Mouse (Mus musculus) heart, postnatal 0 days (tissue): ENCODE data around the gene Cdc34b. TPM values are rescaled to one million over a fixed set of nuclear protein-coding genes. Genes with fewer than 3 reads are reported as not detected.

Experiments used
- ATAC-seq: fragments of 200-750 bp; cut with Nextera tagmentation; 2 replicates; pipeline ENCODE4 v1.8.0; 2017; ENCODE audit warnings: low read depth, moderate number of reproducible peaks, moderate library complexity; ENCODE audit not compliant: insufficient read depth
- DNase-seq: peaks from one replicate; pipeline ENCODE4 v3.0.0-alpha.2; 2016; ENCODE audit warnings: low spot score
- H3K27ac ChIP-seq: fragments of 300-500 bp; sonication (generic); 2 replicates; pipeline ENCODE4 v1.5.1; 2014; ENCODE audit warnings: low read depth, mild to moderate bottlenecking
- H3K27me3 ChIP-seq: fragments of 300-500 bp; sonication (generic); 2 replicates; pipeline ENCODE4 v1.6.1; 2014; ENCODE audit warnings: low read length, mixed read lengths; ENCODE audit not compliant: control insufficient read depth, insufficient read depth
- H3K36me3 ChIP-seq: fragments of 300-500 bp; sonication (generic); replicated peaks from 2 replicates; pipeline ENCODE4 v1.6.1; 2014; ENCODE audit warnings: low read length, mixed read lengths; ENCODE audit not compliant: control insufficient read depth, insufficient read depth
- H3K4me1 ChIP-seq: fragments of 300-500 bp; sonication (generic); 2 replicates; pipeline ENCODE4 v1.6.1; 2014; ENCODE audit warnings: antibody characterized with exemption; ENCODE audit not compliant: control insufficient read depth, insufficient read depth
- H3K4me2 ChIP-seq: fragments of 300-500 bp; sonication (generic); 2 replicates; pipeline ENCODE4 v1.6.1; 2014; ENCODE audit warnings: low read depth, mild to moderate bottlenecking, low read length, moderate library complexity
- H3K4me3 ChIP-seq: fragments of 300-500 bp; sonication (generic); 2 replicates; pipeline ENCODE4 v1.5.1; 2014; ENCODE audit warnings: low read depth, low read length
- H3K9ac ChIP-seq: fragments of 300-500 bp; sonication (generic); replicated peaks from 2 replicates; pipeline ENCODE4 v1.6.1; 2014; ENCODE audit warnings: low read depth, low read length, mixed read lengths
- H3K9me3 ChIP-seq: fragments of 300-500 bp; sonication (generic); replicated peaks from 2 replicates; pipeline ENCODE4 v1.6.1; 2016; ENCODE audit warnings: low read length; ENCODE audit not compliant: control insufficient read depth
- CTCF ChIP-seq: IDR thresholded peaks from 2 replicates; pipeline ENCODE4 v1.5.1; 2016; ENCODE audit warnings: antibody characterized with exemption, control low read depth, low read depth
- EP300 ChIP-seq: IDR thresholded peaks from 2 replicates; pipeline ENCODE4 v1.6.1; 2016; ENCODE audit warnings: antibody characterized with exemption, low read depth
- WGBS: fragments of 180-500 bp; shearing (Covaris S2); extraction: QIAGEN DNeasy Blood & Tissue Kit; methylation state at CpG from one replicate; pipeline ENCODE4 v1.1.7; 2014; 5-methylcytosine and 5-hydroxymethylcytosine counted together
- polyA plus RNA-seq: library from polyadenylated mRNA; unstranded; fragments of >200 nt; fragmentation: Nextera tagmentation; extraction: Ambion mirVana; gene quantifications from 2 replicates; pipeline ENCODE4 v1.2.1, GENCODE M21; 2015
- total RNA-seq: library from RNA; depleted of rRNA; stranded (reverse); fragments of >200 nt; gene quantifications from 2 replicates; pipeline ENCODE4 v1.2.3, GENCODE M21; 2014; ENCODE audit warnings: low replicate concordance

Gene Cdc34b
- total and polyA plus RNA-seq, 2 experiments from 2014 or later = not detected

DNA sequence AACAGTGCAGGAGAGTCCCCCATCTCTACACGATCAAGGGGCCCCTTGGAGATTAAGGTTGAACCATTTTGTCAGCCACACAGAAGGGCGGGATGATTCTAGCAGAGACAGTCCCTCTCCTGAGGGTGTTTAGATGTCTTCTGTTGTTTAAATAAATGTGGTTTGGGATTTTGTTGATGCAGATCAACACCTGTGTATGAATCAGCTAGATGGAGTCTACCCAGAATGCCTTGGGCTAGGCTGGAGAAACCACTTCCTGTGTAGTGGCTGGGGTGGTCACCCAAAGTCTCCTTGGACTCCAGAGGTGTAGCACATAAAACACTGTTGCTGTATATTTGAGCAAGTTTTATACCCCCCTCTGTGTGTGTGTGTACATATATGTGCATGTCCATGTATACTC lies 22.4 kb upstream of the Cdc34b start:
- no peak overlapping the region for H3K4me2 ChIP-seq

GRCm38 (mm10) chr11:94727306-94727705 lies 14.3 kb upstream of the Cdc34b start:
- TF ChIP-seq CTCF (no peak), EP300 (no peak)
- H3K4me2 ChIP-seq = no peak overlapping the region
- no peaks in the 10 kb centered on the region for H3K4me1 ChIP-seq
- H3K27me3 ChIP-seq = no peaks in the 10 kb centered on the region
- WGBS = 75% methylated on average over 3 of the region's 3 CpGs
- no peaks in the 10 kb centered on the region for H3K36me3 ChIP-seq
- H3K9me3 ChIP-seq = no peaks in the 10 kb centered on the region
- ATAC-seq (no peak), DNase-seq (no peak)
- H3K4me3 ChIP-seq = no peak overlapping the region
- no peak overlapping the region for H3K27ac ChIP-seq
- no peak overlapping the region for H3K9ac ChIP-seq

More for the DNA sequence above, 22.4 kb upstream of the Cdc34b start:
- 80% methylated on average over 2 of the region's 2 CpGs for WGBS
- peak overlapping the region; percentile 12; the same call in 1 of the 2 replicates for H3K27ac ChIP-seq
- H3K4me3 ChIP-seq = no peak overlapping the region
- peaks cover 13% of the 10 kb centered on the region; the same call in 1 of the 2 replicates for H3K4me1 ChIP-seq
- DNase-seq (no peak), ATAC-seq (no peak)
- H3K9me3 ChIP-seq = no peaks in the 10 kb centered on the region
- no peak overlapping the region for H3K9ac ChIP-seq
- no peaks in the 10 kb centered on the region for H3K27me3 ChIP-seq
- TF ChIP-seq CTCF (no peak), EP300 (no peak)
- H3K36me3 ChIP-seq = no peaks in the 10 kb centered on the region

DNA sequence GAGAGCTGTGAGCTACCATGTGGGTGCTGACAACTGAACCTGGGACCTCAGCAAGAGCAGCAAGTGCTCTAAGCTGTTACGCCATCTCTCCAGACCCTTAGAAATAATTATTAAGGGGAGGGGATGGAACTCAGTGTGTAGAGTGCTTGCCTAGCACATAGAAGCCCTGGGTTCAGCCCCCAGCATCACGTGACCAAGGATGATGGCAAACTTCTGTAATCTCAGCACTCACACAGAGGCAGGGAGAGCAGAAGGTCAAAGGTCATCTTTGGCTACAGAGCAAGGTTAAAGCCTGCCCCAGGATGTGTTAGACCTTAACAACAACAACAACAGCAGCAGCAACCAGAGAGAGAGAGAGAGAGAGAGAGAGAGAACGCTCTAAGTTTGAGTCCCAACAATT lies 13.0 kb upstream of the Cdc34b start:
- Histone ChIP-seq H3K27me3 (no peaks in the 10 kb centered on the region), H3K36me3 (no peaks in the 10 kb centered on the region), H3K9me3 (no peaks in the 10 kb centered on the region), H3K4me1 (no peaks in the 10 kb centered on the region), H3K9ac (no peak overlapping the region), H3K4me2 (no peak overlapping the region), H3K27ac (no peak overlapping the region), H3K4me3 (no peak overlapping the region)
- ATAC-seq (no peak), DNase-seq (no peak)
- TF ChIP-seq EP300 (no peak), CTCF (no peak)
- 82% methylated on average over 3 of the region's 3 CpGs for WGBS

GRCm38 (mm10) chr11:94729565-94729964 lies 12.0 kb upstream of the Cdc34b start:
- Histone ChIP-seq H3K27me3 (no peaks in the 10 kb centered on the region), H3K27ac (no peak overlapping the region), H3K4me1 (no peaks in the 10 kb centered on the region), H3K4me2 (no peak overlapping the region), H3K4me3 (no peak overlapping the region), H3K9me3 (no peaks in the 10 kb centered on the region), H3K9ac (no peak overlapping the region), H3K36me3 (no peaks in the 10 kb centered on the region)
- DNase-seq (no peak), ATAC-seq (no peak)
- 24% methylated on average over 4 of the region's 4 CpGs for WGBS
- TF ChIP-seq EP300 = no peak
- TF ChIP-seq CTCF = 0 out of 2 replicates have a peak, but pooled peaks have one; percentile 2

GRCm38 (mm10) chr11:94730261-94730660 lies 11.3 kb upstream of the Cdc34b start:
- no peak overlapping the region for H3K4me2 ChIP-seq
- no peaks in the 10 kb centered on the region for H3K4me1 ChIP-seq
- DNase-seq = peak; percentile 45
- no peaks in the 10 kb centered on the region for H3K36me3 ChIP-seq
- H3K9ac ChIP-seq = no peak overlapping the region
- TF ChIP-seq CTCF (peak; percentile 89), EP300 (no peak)
- H3K9me3 ChIP-seq = no peaks in the 10 kb centered on the region
- WGBS = 19% methylated on average over 5 of the region's 5 CpGs
- H3K27me3 ChIP-seq = no peaks in the 10 kb centered on the region
- no peak overlapping the region for H3K4me3 ChIP-seq
- H3K27ac ChIP-seq = no peak overlapping the region
- no peak; the same call in 1 of the 2 replicates for ATAC-seq

DNA sequence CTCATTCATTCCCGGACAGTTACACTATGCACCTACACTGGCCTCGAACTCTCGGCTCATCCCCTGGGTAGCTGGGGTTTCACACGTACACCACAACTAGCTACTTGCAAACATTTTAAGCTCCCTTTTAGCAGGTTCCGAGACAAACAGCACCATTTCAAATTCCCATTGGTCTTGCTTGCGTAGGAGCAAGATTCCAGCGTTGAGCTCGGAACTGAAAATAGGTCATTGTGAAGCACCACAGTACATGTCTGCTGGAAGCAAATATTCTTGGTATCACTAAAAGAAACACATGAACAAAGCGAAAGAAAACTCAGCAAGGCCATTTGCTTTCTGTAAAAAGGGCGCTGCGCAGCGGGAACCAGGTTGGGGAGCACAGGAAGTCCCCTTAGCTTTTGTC lies 10.4 kb upstream of the Cdc34b start:
- Histone ChIP-seq H3K9ac (no peak overlapping the region), H3K9me3 (no peaks in the 10 kb centered on the region), H3K4me3 (no peak overlapping the region), H3K36me3 (no peaks in the 10 kb centered on the region), H3K4me2 (no peak overlapping the region), H3K4me1 (no peaks in the 10 kb centered on the region), H3K27me3 (no peaks in the 10 kb centered on the region), H3K27ac (no peak overlapping the region)
- ATAC-seq (no peak), DNase-seq (no peak)
- TF ChIP-seq EP300 (no peak), CTCF (no peak)
- 77% methylated on average over 12 of the region's 12 CpGs for WGBS
